Mouse (Mus musculus): Measurements from ENCODE around the gene Slf1. TPM values are rescaled to one million over a fixed set of nuclear protein-coding genes. Genes with fewer than 3 reads are reported as not detected.

Gene Slf1
- total and polyA plus RNA-seq, 2 experiments = 1.1 to 4.6 TPM

GRCm38 (mm10) chr13:77063221-77063620 lies 72.1 kb downstream of the Slf1 start:
- no peak overlapping the region for H3K4me3 ChIP-seq (ENCODE audit: insufficient read depth, low read depth, low read length)
- 95% methylated on average over 1 of the region's 1 CpGs for WGBS
- no peaks in the 10 kb centered on the region for H3K4me1 ChIP-seq (ENCODE audit: control insufficient read depth, insufficient read depth, low read length)
- H3K27ac ChIP-seq (replicated peaks; ENCODE audit: insufficient read depth, low read depth, low read length) = no peak overlapping the region
- no peak for DNase-seq (ENCODE audit: extremely low read depth, low read depth, low spot score)
- TF ChIP-seq POLR2A (IDR thresholded peaks at IDR 0.05; ENCODE audit: extremely low read depth, insufficient read depth, low read length) = no peak
- no peak for TF ChIP-seq CTCF (IDR thresholded peaks at IDR 0.05; ENCODE audit: low read depth, low read length)
- H3K79me2 ChIP-seq (ENCODE audit: control insufficient read depth, insufficient read depth, low read length) = no peaks in the 10 kb centered on the region
- H3K36me3 ChIP-seq (ENCODE audit: control insufficient read depth, insufficient read depth, low read length) = no peaks in the 10 kb centered on the region; the same call in 1 of the 2 replicates
- no peak overlapping the region for H3K9ac ChIP-seq (ENCODE audit: low read depth, low read length)
- no peaks in the 10 kb centered on the region for H3K27me3 ChIP-seq (ENCODE audit: control insufficient read depth, insufficient read depth, low read length)

GRCm38 (mm10) chr13:77049736-77050135 lies 85.5 kb downstream of the Slf1 start:
- DNase-seq (ENCODE audit: extremely low read depth, low read depth, low spot score) = no peak
- 0 out of 2 replicates have a peak overlapping the region, but pooled peaks have one; percentile 29 for H3K27ac ChIP-seq (replicated peaks; ENCODE audit: insufficient read depth, low read depth, low read length)
- H3K4me1 ChIP-seq (ENCODE audit: control insufficient read depth, insufficient read depth, low read length) = no peaks in the 10 kb centered on the region
- H3K27me3 ChIP-seq (ENCODE audit: control insufficient read depth, insufficient read depth, low read length) = no peaks in the 10 kb centered on the region
- WGBS = 73% methylated on average over 3 of the region's 3 CpGs
- H3K4me3 ChIP-seq (ENCODE audit: insufficient read depth, low read depth, low read length) = no peak overlapping the region
- no peaks in the 10 kb centered on the region for H3K36me3 ChIP-seq (ENCODE audit: control insufficient read depth, insufficient read depth, low read length)
- TF ChIP-seq CTCF (IDR thresholded peaks at IDR 0.05; ENCODE audit: low read depth, low read length) (no peak), POLR2A (IDR thresholded peaks at IDR 0.05; ENCODE audit: extremely low read depth, insufficient read depth, low read length) (no peak)
- H3K9ac ChIP-seq (ENCODE audit: low read depth, low read length) = no peak overlapping the region
- no peaks in the 10 kb centered on the region for H3K79me2 ChIP-seq (ENCODE audit: control insufficient read depth, insufficient read depth, low read length)

GRCm38 (mm10) chr13:77048461-77048860 lies 86.8 kb downstream of the Slf1 start:
- Histone ChIP-seq H3K9ac (ENCODE audit: low read depth, low read length) (no peak overlapping the region), H3K4me3 (ENCODE audit: insufficient read depth, low read depth, low read length) (no peak overlapping the region), H3K27me3 (ENCODE audit: control insufficient read depth, insufficient read depth, low read length) (no peaks in the 10 kb centered on the region), H3K36me3 (ENCODE audit: control insufficient read depth, insufficient read depth, low read length) (no peaks in the 10 kb centered on the region), H3K27ac (replicated peaks; ENCODE audit: insufficient read depth, low read depth, low read length) (no peak overlapping the region), H3K79me2 (ENCODE audit: control insufficient read depth, insufficient read depth, low read length) (no peaks in the 10 kb centered on the region), H3K4me1 (ENCODE audit: control insufficient read depth, insufficient read depth, low read length) (no peaks in the 10 kb centered on the region)
- no peak for TF ChIP-seq POLR2A (IDR thresholded peaks at IDR 0.05; ENCODE audit: extremely low read depth, insufficient read depth, low read length)
- TF ChIP-seq CTCF (IDR thresholded peaks at IDR 0.05; ENCODE audit: low read depth, low read length) = no peak
- 90% methylated on average over 1 of the region's 1 CpGs for WGBS
- DNase-seq (ENCODE audit: extremely low read depth, low read depth, low spot score) = no peak

- peak; percentile 18 for DNase-seq (ENCODE audit: extremely low read depth, low read depth, low spot score)
- no peak overlapping the region for H3K9ac ChIP-seq (ENCODE audit: low read depth, low read length)
- WGBS = 72% methylated on average over 6 of the region's 6 CpGs
Measured at GRCm38 (mm10) chr13:77047179-77047931, 87.9 kb downstream of the Slf1 start.

GRCm38 (mm10) chr13:77046416-77046815 lies 88.9 kb downstream of the Slf1 start:
- Histone ChIP-seq H3K27ac (replicated peaks; ENCODE audit: insufficient read depth, low read depth, low read length) (no peak overlapping the region), H3K79me2 (ENCODE audit: control insufficient read depth, insufficient read depth, low read length) (no peaks in the 10 kb centered on the region), H3K27me3 (ENCODE audit: control insufficient read depth, insufficient read depth, low read length) (no peaks in the 10 kb centered on the region), H3K9ac (ENCODE audit: low read depth, low read length) (no peak overlapping the region), H3K4me3 (ENCODE audit: insufficient read depth, low read depth, low read length) (no peak overlapping the region), H3K36me3 (ENCODE audit: control insufficient read depth, insufficient read depth, low read length) (no peaks in the 10 kb centered on the region), H3K4me1 (ENCODE audit: control insufficient read depth, insufficient read depth, low read length) (no peaks in the 10 kb centered on the region)
- DNase-seq (ENCODE audit: extremely low read depth, low read depth, low spot score) = no peak
- WGBS = 80% methylated on average over 10 of the region's 10 CpGs
- TF ChIP-seq POLR2A (IDR thresholded peaks at IDR 0.05; ENCODE audit: extremely low read depth, insufficient read depth, low read length) = no peak
- TF ChIP-seq CTCF (IDR thresholded peaks at IDR 0.05; ENCODE audit: low read depth, low read length) = no peak

More at GRCm38 (mm10) chr13:77047179-77047931, 87.9 kb downstream of the Slf1 start:
- H3K4me1 ChIP-seq (ENCODE audit: control insufficient read depth, insufficient read depth, low read length) = no peaks in the 10 kb centered on the region
- H3K27me3 ChIP-seq (ENCODE audit: control insufficient read depth, insufficient read depth, low read length) = no peaks in the 10 kb centered on the region
- no peaks in the 10 kb centered on the region for H3K79me2 ChIP-seq (ENCODE audit: control insufficient read depth, insufficient read depth, low read length)
- no peak for TF ChIP-seq POLR2A (IDR thresholded peaks at IDR 0.05; ENCODE audit: extremely low read depth, insufficient read depth, low read length)
- no peak for TF ChIP-seq CTCF (IDR thresholded peaks at IDR 0.05; ENCODE audit: low read depth, low read length)
- no peaks in the 10 kb centered on the region for H3K36me3 ChIP-seq (ENCODE audit: control insufficient read depth, insufficient read depth, low read length)
- H3K4me3 ChIP-seq (ENCODE audit: insufficient read depth, low read depth, low read length) = no peak overlapping the region
- H3K27ac ChIP-seq (replicated peaks; ENCODE audit: insufficient read depth, low read depth, low read length) = peak overlapping the region; percentile 44; the same call in 1 of the 2 replicates

GRCm38 (mm10) chr13:77045375-77045774 lies 89.9 kb downstream of the Slf1 start:
- Histone ChIP-seq H3K4me1 (ENCODE audit: control insufficient read depth, insufficient read depth, low read length) (no peaks in the 10 kb centered on the region), H3K4me3 (ENCODE audit: insufficient read depth, low read depth, low read length) (no peak overlapping the region), H3K9ac (ENCODE audit: low read depth, low read length) (no peak overlapping the region), H3K27me3 (ENCODE audit: control insufficient read depth, insufficient read depth, low read length) (no peaks in the 10 kb centered on the region), H3K79me2 (ENCODE audit: control insufficient read depth, insufficient read depth, low read length) (no peaks in the 10 kb centered on the region), H3K27ac (replicated peaks; ENCODE audit: insufficient read depth, low read depth, low read length) (no peak overlapping the region), H3K36me3 (ENCODE audit: control insufficient read depth, insufficient read depth, low read length) (no peaks in the 10 kb centered on the region)
- no peak for TF ChIP-seq CTCF (IDR thresholded peaks at IDR 0.05; ENCODE audit: low read depth, low read length)
- TF ChIP-seq POLR2A (IDR thresholded peaks at IDR 0.05; ENCODE audit: extremely low read depth, insufficient read depth, low read length) = no peak
- DNase-seq (ENCODE audit: extremely low read depth, low read depth, low spot score) = peak; percentile 25
- WGBS = 73% methylated on average over 1 of the region's 1 CpGs
